Mouse (Mus musculus) cortical plate, adult 2 months (tissue): Measurements from ENCODE around the gene Col27a1.

Source experiments
- CTCF ChIP-seq: fragments of 200-500 bp; IDR thresholded peaks from 2 replicates; pipeline ENCODE4 v1.5.1; 2011; ENCODE audit warnings: mild to moderate bottlenecking, control low read depth, low read length; ENCODE audit not compliant: insufficient read depth; ENCODE audit errors: extremely low read depth
- POLR2A ChIP-seq: fragments of 200-500 bp; IDR thresholded peaks from 2 replicates; pipeline ENCODE4 v1.6.1; 2011; ENCODE audit warnings: mild to moderate bottlenecking, low read length, control low read depth; ENCODE audit not compliant: insufficient read depth; ENCODE audit errors: extremely low read depth

- TF ChIP-seq POLR2A (no peak), CTCF (no peak)
Observed at GRCm38 (mm10) chr4:63382676-63383369, 169.0 kb downstream of the Col27a1 start.
